Mouse (Mus musculus) limb, embryonic 14.5 days (tissue): ENCODE results near the gene Fndc3b. TPM values are rescaled to one million over a fixed set of nuclear protein-coding genes. Genes with fewer than 3 reads are reported as not detected.
A peak's percentile ranks its signal among the peaks of the same experiment; 100 is the strongest.

Source experiments
- ATAC-seq: fragments of 200-750 bp; cut with Nextera tagmentation; 2 replicates; pipeline ENCODE4 v1.8.0; 2017; ENCODE audit warnings: low read depth, moderate number of reproducible peaks, moderate TSS enrichment; ENCODE audit not compliant: low FRiP score
- DNase-seq: peaks from one replicate; pipeline ENCODE4 v3.0.0-alpha.2; 2015; ENCODE audit warnings: low spot score
- H3K27ac ChIP-seq: fragments of 300-500 bp; sonication (generic); replicated peaks from 2 replicates; pipeline ENCODE4 v1.5.1; 2014; ENCODE audit warnings: low read depth, mild to moderate bottlenecking, low read length, moderate library complexity, mixed read lengths
- H3K27me3 ChIP-seq: fragments of 300-500 bp; sonication (generic); 2 replicates; pipeline ENCODE4 v1.6.1; 2014; ENCODE audit warnings: low read length, mixed read lengths; ENCODE audit not compliant: control insufficient read depth, insufficient read depth
- H3K36me3 ChIP-seq: fragments of 300-500 bp; sonication (generic); 2 replicates; pipeline ENCODE4 v1.6.1; 2014; ENCODE audit warnings: mild to moderate bottlenecking, low read length, moderate library complexity, mixed read lengths; ENCODE audit not compliant: control insufficient read depth, insufficient read depth
- H3K4me1 ChIP-seq: fragments of 300-500 bp; sonication (generic); 2 replicates; pipeline ENCODE4 v1.6.1; 2014; ENCODE audit warnings: antibody characterized with exemption, low read length, mixed read lengths; ENCODE audit not compliant: control insufficient read depth, insufficient read depth
- H3K4me2 ChIP-seq: fragments of 300-500 bp; sonication (generic); replicated peaks from 2 replicates; pipeline ENCODE4 v1.6.1; 2014; ENCODE audit warnings: low read depth, mild to moderate bottlenecking, low read length, moderate library complexity; ENCODE audit not compliant: severe bottlenecking
- H3K4me3 ChIP-seq: fragments of 300-500 bp; sonication (generic); replicated peaks from 2 replicates; pipeline ENCODE4 v1.5.1; 2014; ENCODE audit warnings: low read length
- H3K9ac ChIP-seq: fragments of 300-500 bp; sonication (generic); 2 replicates; pipeline ENCODE4 v1.6.1; 2014; ENCODE audit warnings: mild to moderate bottlenecking, low read depth, low read length, moderate library complexity; ENCODE audit not compliant: severe bottlenecking
- H3K9me3 ChIP-seq: fragments of 300-500 bp; sonication (generic); 2 replicates; pipeline ENCODE4 v1.6.1; 2016; ENCODE audit warnings: low read length; ENCODE audit not compliant: control insufficient read depth
- POLR2A ChIP-seq: fragments of 200-500 bp; IDR thresholded peaks from 2 replicates; pipeline ENCODE4 v1.8.0; 2012; ENCODE audit warnings: inconsistent platforms, mild to moderate bottlenecking, moderate library complexity, borderline replicate concordance; ENCODE audit not compliant: insufficient read depth, insufficient read length; ENCODE audit errors: extremely low read depth
- WGBS: fragments of 180-500 bp; shearing (Covaris S2); extraction: QIAGEN DNeasy Blood & Tissue Kit; methylation state at CpG from one replicate; pipeline ENCODE4 v1.1.7; 2014; 5-methylcytosine and 5-hydroxymethylcytosine counted together
- polyA plus RNA-seq, 2 experiments: library from polyadenylated mRNA; depleted of rRNA in 1 of 2; stranded (reverse) in 1 of 2; unstranded in 1 of 2; fragments of >200 nt; fragmentation: Nextera tagmentation in 1 of 2; extraction: Ambion mirVana in 1 of 2; gene quantifications; 2 replicates each; pipeline versions ENCODE4 v1.2.1 to v1.2.3; 2012 to 2014

The Fndc3b gene
- polyA plus RNA-seq, 2 experiments = 39.6 to 41.3 TPM

- Histone ChIP-seq H3K4me3 (no peak overlapping the region), H3K9ac (no peak overlapping the region), H3K9me3 (no peaks in the 10 kb centered on the region), H3K27ac (no peak overlapping the region), H3K4me2 (no peak overlapping the region), H3K36me3 (no peaks in the 10 kb centered on the region), H3K4me1 (peaks cover 64% of the 10 kb centered on the region), H3K27me3 (no peaks in the 10 kb centered on the region)
- ATAC-seq = no peak
- WGBS = 74% methylated on average over 11 of the region's 11 CpGs
- no peak for DNase-seq
- no peak for TF ChIP-seq POLR2A
Observed at GRCm38 (mm10) chr3:27655042-27655441, 56.1 kb downstream of the Fndc3b start.

GRCm38 (mm10) chr3:27652451-27653011 lies 58.6 kb downstream of the Fndc3b start:
- DNase-seq (no peak), ATAC-seq (no peak)
- H3K4me2 ChIP-seq = no peak overlapping the region
- TF ChIP-seq POLR2A = no peak
- H3K9me3 ChIP-seq = no peaks in the 10 kb centered on the region
- H3K9ac ChIP-seq = no peak overlapping the region
- H3K4me3 ChIP-seq = no peak overlapping the region
- H3K27ac ChIP-seq = peak overlapping the region; percentile 39
- no peaks in the 10 kb centered on the region for H3K27me3 ChIP-seq
- no peaks in the 10 kb centered on the region for H3K36me3 ChIP-seq
- WGBS = 72% methylated on average over 9 of the region's 9 CpGs
- H3K4me1 ChIP-seq = peaks cover 70% of the 10 kb centered on the region

- no peak overlapping the region for H3K4me2 ChIP-seq
- no peak for ATAC-seq
Observed at GRCm38 (mm10) chr3:27651731-27652130, 59.4 kb downstream of the Fndc3b start.

GRCm38 (mm10) chr3:27650083-27650482 lies 61.0 kb downstream of the Fndc3b start:
- H3K36me3 ChIP-seq = no peaks in the 10 kb centered on the region
- DNase-seq (no peak), ATAC-seq (no peak)
- no peak overlapping the region for H3K27ac ChIP-seq
- TF ChIP-seq POLR2A = no peak
- peaks cover 51% of the 10 kb centered on the region for H3K4me1 ChIP-seq
- H3K9me3 ChIP-seq = no peaks in the 10 kb centered on the region
- no peak overlapping the region for H3K9ac ChIP-seq
- 81% methylated on average over 11 of the region's 11 CpGs for WGBS
- no peak overlapping the region for H3K4me2 ChIP-seq
- no peaks in the 10 kb centered on the region for H3K27me3 ChIP-seq
- H3K4me3 ChIP-seq = no peak overlapping the region

More at GRCm38 (mm10) chr3:27651731-27652130, 59.4 kb downstream of the Fndc3b start:
- DNase-seq = no peak
- no peaks in the 10 kb centered on the region for H3K9me3 ChIP-seq
- TF ChIP-seq POLR2A = no peak
- H3K36me3 ChIP-seq = no peaks in the 10 kb centered on the region
- no peak overlapping the region for H3K9ac ChIP-seq
- no peaks in the 10 kb centered on the region for H3K27me3 ChIP-seq
- peaks cover 63% of the 10 kb centered on the region for H3K4me1 ChIP-seq
- peak overlapping the region; percentile 30 for H3K27ac ChIP-seq
- H3K4me3 ChIP-seq = no peak overlapping the region
- WGBS = 32% methylated on average over 6 of the region's 6 CpGs

- Histone ChIP-seq H3K4me2 (no peak overlapping the region), H3K27ac (0 out of 2 replicates have a peak overlapping the region, but pooled peaks have one; percentile 10), H3K4me3 (no peak overlapping the region), H3K4me1 (peaks cover 46% of the 10 kb centered on the region), H3K9me3 (no peaks in the 10 kb centered on the region), H3K27me3 (no peaks in the 10 kb centered on the region), H3K36me3 (no peaks in the 10 kb centered on the region), H3K9ac (no peak overlapping the region)
- no peak for ATAC-seq
- no peak for TF ChIP-seq POLR2A
- 68% methylated on average over 1 of the region's 1 CpGs for WGBS
- DNase-seq = no peak
Observed at GRCm38 (mm10) chr3:27649316-27649715, 61.8 kb downstream of the Fndc3b start.
